Mouse (Mus musculus) brain, embryonic 14.5 days (tissue): ENCODE measurements around the gene A630076J17Rik. TPM values are rescaled to one million over a fixed set of nuclear protein-coding genes. Genes with fewer than 3 reads are reported as not detected.

ENCODE experiments used
- DNase-seq: peaks from one replicate; pipeline ENCODE4 v3.0.0-alpha.2; 2011; ENCODE audit warnings: low read depth
- CTCF ChIP-seq: fragments of 200-500 bp; IDR thresholded peaks from 2 replicates; pipeline ENCODE4 v1.5.1; 2012; ENCODE audit warnings: inconsistent platforms, mild to moderate bottlenecking, moderate library complexity, borderline replicate concordance; ENCODE audit not compliant: insufficient read depth, insufficient read length; ENCODE audit errors: extremely low read depth
- POLR2A ChIP-seq: fragments of 200-500 bp; IDR thresholded peaks from 2 replicates; pipeline ENCODE4 v1.6.1; 2012; ENCODE audit warnings: mild to moderate bottlenecking, inconsistent platforms, borderline replicate concordance; ENCODE audit not compliant: poor library complexity, insufficient read depth, insufficient read length, severe bottlenecking; ENCODE audit errors: extremely low read depth
- polyA plus RNA-seq: library from polyadenylated mRNA; depleted of rRNA; stranded (reverse); fragments of >200 nt; gene quantifications from 2 replicates; pipeline ENCODE4 v1.2.3, GENCODE M21; 2012; rRNA removed

Gene A630076J17Rik
- polyA plus RNA-seq, 1 experiment, result not detected

DNA sequence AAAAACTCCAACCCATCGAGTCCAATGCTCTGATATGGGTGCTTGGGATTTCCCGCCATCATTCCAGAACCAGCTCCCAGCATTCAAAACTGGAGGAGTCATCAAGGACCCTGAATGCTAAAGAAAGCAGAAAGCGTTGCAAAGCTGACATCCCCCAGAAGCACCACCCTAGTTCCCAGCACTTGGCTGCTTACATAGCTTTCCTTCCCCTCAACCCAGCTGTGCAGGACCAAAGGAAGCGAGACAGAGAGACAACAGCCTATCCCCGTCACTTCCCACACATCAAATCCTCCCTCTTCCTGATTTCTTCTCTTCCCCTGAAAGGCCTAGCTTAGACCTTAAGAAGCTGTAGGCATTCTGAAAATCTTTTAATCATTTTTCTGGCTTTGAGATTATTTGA is 44.9 kb downstream of the A630076J17Rik start:
- DNase-seq, result no peak
- TF ChIP-seq CTCF, result no peak
- no peak for TF ChIP-seq POLR2A

DNA sequence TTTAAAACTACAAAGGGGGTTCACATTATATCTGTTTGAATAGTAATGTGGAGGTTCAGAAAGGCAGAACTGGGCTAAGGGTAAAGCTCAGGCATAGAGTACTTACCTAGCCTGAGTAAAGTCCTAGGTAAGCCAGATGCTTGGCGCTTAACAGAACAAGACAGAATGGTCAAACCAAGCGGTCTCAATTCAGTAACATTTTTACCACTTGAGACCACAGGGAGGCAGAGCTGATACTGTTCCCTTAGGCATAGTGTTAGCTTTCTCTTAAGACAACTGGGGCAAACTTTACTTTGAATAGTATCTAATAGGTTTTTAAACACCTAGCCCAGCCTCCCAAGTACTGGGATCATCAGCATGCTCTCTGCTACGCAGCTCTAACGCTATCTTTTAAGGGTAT is 45.6 kb downstream of the A630076J17Rik start:
- peak; percentile 12 for DNase-seq
- no peak for TF ChIP-seq POLR2A

DNA sequence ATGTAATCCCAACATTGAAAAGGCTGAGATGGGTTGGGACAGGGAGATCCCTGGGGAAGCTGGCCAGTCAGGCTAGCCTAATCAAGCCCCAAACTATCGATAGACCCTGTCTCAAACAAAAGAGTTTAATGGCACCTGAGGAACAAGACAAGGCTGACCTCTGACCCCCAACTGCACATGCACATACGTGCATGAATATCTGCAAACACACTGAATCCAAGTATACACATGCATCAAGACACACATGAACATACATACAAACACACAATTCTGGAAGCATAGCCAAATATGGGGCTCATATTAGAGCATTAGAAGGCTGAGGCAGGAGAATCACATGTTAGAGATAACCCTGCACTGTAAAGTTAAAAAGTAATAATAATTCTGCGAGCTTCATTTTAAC is 46.2 kb downstream of the A630076J17Rik start:
- no peak for TF ChIP-seq POLR2A
- no peak for TF ChIP-seq CTCF
- DNase-seq, result no peak

GRCm38 (mm10) chr3:107278479-107279269 is 48.3 kb downstream of the A630076J17Rik start, which contains the start of gene Lamtor5:
Lamtor5 (plus strand) TSS chr3:107278858.
- TF ChIP-seq CTCF (no peak), POLR2A (peak; percentile 24; the same call in 1 of the 2 replicates)
- DNase-seq, result peak; percentile 95

Other genes starting within 250 kb of the A630076J17Rik start
- gene Kcna3, start 194.4 kb upstream of the A630076J17Rik start, polyA plus RNA-seq, result 9.9 and 10.0 TPM in 2 replicates
- 1.6 and 3.9 TPM in 2 replicates for gene Kcna2, start 129.5 kb upstream of the A630076J17Rik start, polyA plus RNA-seq
- gene Kcna10, start 47.6 kb upstream of the A630076J17Rik start, polyA plus RNA-seq, result not detected in 2 replicates
- gene Cym, start 8.9 kb upstream of the A630076J17Rik start, polyA plus RNA-seq, result 0.64 and 0.90 TPM in 2 replicates
- gene Prok1, start 9.1 kb downstream of the A630076J17Rik start, polyA plus RNA-seq, result 0.53 and 0.78 TPM in 2 replicates
- 91.3 and 119 TPM in 2 replicates for gene Lamtor5, start 48.2 kb downstream of the A630076J17Rik start, polyA plus RNA-seq
- 0.49 and 0.81 TPM in 2 replicates for gene Slc16a4, start 60.6 kb downstream of the A630076J17Rik start, polyA plus RNA-seq
- gene Rbm15, start 103.1 kb downstream of the A630076J17Rik start, polyA plus RNA-seq, result 5.2 and 8.3 TPM in 2 replicates
- gene Kcnc4, start 228.9 kb downstream of the A630076J17Rik start, polyA plus RNA-seq, result 8.9 and 13.3 TPM in 2 replicates